Mouse (Mus musculus): ENCODE measurements around the gene Cd248.

DNA sequence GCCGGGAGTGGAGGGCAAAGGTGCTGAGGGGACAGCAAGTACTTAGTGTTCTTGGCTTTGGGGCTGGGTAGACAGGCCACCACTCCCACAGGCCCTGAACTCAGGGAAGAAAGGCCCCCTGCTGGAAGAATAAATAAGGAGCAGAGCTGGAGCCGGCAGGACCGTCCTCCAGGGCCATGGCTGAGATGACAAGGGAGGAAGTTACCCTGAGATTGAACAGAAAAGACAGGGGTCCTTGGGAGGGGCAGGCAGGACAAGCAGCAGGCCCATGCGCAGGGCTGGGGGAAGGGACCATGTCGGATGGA, 40.3 kb downstream of the Cd248 start:
- TF ChIP-seq POLR2A (IDR thresholded peaks at IDR 0.05; ENCODE audit: borderline replicate concordance, insufficient read depth, low read length) (no peak), CTCF (IDR thresholded peaks at IDR 0.05; ENCODE audit: borderline replicate concordance, insufficient read depth, low read depth, low read length) (no peak)

All from cerebellum, adult 2 months (tissue).